Mouse (Mus musculus) Muller cell, postnatal 12 days (primary cell): ENCODE data around the gene Farp1.
"Not testable (repeated sequence)": the region's sequence is repeated elsewhere in the genome, so short reads cannot be mapped to it uniquely, and the experiment has no call there.

Experiments used
- DNase-seq: peaks from one replicate; pipeline ENCODE4 v3.0.0-alpha.2; 2015; ENCODE audit errors: inconsistent ontology term

The Farp1 gene

GRCm38 (mm10) chr14:121104760-121105329, 69.8 kb downstream of the Farp1 start:
- DNase-seq: no peak

GRCm38 (mm10) chr14:121106906-121107305, 71.9 kb downstream of the Farp1 start:
- no peak for DNase-seq

GRCm38 (mm10) chr14:121107707-121108285, 72.8 kb downstream of the Farp1 start:
- DNase-seq: no peak

GRCm38 (mm10) chr14:121108439-121109115, 73.6 kb downstream of the Farp1 start:
- DNase-seq: peak; percentile 51

- DNase-seq: peak; percentile 50
These were observed 74.1 kb downstream of the Farp1 start for GRCm38 (mm10) chr14:121109116-121109504.

GRCm38 (mm10) chr14:121110492-121111267, 75.7 kb downstream of the Farp1 start:
- DNase-seq: no peak

- no peak for DNase-seq
These were observed 77.1 kb downstream of the Farp1 start for GRCm38 (mm10) chr14:121112061-121112460.

GRCm38 (mm10) chr14:121113785-121114184, 78.8 kb downstream of the Farp1 start:
- DNase-seq: peak; percentile 54

GRCm38 (mm10) chr14:121116696-121117095, 81.7 kb downstream of the Farp1 start:
- DNase-seq: no peak

GRCm38 (mm10) chr14:121118860-121119259, 83.9 kb downstream of the Farp1 start:
- no peak for DNase-seq

GRCm38 (mm10) chr14:121121664-121122063, 86.7 kb downstream of the Farp1 start:
- DNase-seq: no peak

- no peak for DNase-seq
These were observed 87.9 kb downstream of the Farp1 start for GRCm38 (mm10) chr14:121122852-121123251.

GRCm38 (mm10) chr14:121124409-121125010, 89.5 kb downstream of the Farp1 start:
- DNase-seq: no peak

GRCm38 (mm10) chr14:121125651-121126050, 90.7 kb downstream of the Farp1 start:
- DNase-seq: no peak

GRCm38 (mm10) chr14:121126291-121126690, 91.3 kb downstream of the Farp1 start:
- DNase-seq: peak; percentile 47

GRCm38 (mm10) chr14:121128858-121129800, 94.1 kb downstream of the Farp1 start:
- DNase-seq: peak; percentile 60

GRCm38 (mm10) chr14:121130351-121130750, 95.4 kb downstream of the Farp1 start:
- DNase-seq: not testable (repeated sequence)

GRCm38 (mm10) chr14:121134414-121134813, 99.4 kb downstream of the Farp1 start:
- DNase-seq: no peak

- no peak for DNase-seq
These were observed 108.9 kb downstream of the Farp1 start for GRCm38 (mm10) chr14:121143831-121144455.

- DNase-seq: no peak
These were observed 109.5 kb downstream of the Farp1 start for GRCm38 (mm10) chr14:121144496-121144895.
